Mouse (Mus musculus) retina, postnatal 7 days (tissue): ENCODE results near the gene Aamdc.

Source experiments
- DNase-seq: peaks from one replicate; pipeline ENCODE4 v3.0.0-alpha.2; 2012; ENCODE audit warnings: low read depth, low spot score

Aamdc gene

DNA sequence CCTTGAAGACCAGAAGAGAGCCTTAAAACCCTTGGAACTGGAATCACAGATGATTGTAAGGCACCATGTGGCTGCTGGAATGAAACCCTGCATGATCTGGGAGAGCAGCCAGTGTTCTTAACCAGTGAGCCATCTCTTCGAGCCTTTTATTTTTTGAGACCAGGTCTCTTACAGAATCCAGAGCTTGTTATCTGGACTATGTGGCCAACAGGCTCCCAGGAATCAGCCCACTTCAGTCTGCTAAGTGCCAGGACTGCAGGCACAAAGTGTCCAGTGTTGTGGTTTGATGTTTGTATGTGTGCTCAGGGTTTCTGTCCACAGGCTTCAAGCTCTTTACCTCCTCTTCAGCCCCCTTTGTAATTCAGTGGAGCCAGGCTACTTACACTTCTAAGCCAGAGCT lies 64.5 kb downstream of the Aamdc start:
- no peak for DNase-seq

DNA sequence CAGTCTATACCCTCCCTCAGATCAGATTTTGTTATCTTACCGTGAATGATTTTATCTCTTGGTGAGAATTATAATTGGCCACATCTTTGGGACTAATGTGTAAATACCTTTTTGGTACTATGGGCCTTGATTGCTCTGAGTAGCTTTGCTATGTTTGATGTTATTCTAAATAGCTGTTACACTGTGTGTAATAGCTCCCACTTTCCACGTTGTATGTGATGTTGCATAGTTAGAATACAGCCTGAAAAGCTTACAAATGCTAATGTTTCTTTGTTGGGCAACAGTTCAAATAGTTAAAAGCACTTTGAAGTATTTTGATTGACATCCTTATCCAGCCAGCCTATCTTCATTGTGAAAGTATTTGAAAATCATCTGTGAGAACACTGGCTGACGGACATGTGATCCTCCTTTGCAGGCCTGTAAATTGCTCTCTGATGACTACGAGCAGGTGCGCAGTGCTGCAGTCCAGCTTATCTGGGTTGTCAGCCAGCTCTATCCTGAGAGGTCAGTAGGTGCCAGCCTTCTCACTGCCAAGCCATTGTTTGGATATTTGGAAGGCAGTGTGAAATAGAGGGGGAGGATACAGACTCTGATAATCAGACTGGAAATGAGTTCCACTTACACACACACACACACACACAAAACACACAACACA lies 78.6 kb downstream of the Aamdc start:
- no peak for DNase-seq
